Mouse (Mus musculus) thymus, postnatal 25 days (tissue): Measurements from ENCODE around the gene Tmem169.
A peak's percentile ranks its signal among the peaks of the same experiment; 100 is the strongest.

Experiments
- DNase-seq: peaks from one replicate; pipeline ENCODE4 v3.0.0; 2022

Tmem169 gene

DNA sequence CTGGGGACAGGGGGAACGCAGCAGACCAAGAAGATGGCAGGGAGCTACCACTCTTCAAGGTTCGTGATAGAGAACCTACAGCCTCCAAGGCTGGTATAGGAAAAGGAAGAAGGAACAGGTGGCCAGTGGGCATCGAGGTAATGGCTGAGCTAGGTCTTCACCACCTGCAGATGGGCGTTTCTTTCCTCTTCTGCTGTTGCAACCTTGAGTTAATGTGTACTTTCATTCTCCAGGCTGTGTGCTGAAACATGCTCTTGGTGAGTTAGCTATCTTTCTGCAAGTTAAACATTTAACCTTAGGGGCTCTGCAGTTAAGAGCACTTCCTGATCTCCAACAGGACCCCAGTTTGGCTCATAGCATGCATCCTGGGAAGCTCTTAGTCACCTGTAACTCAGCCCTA lies 3.7 kb downstream of the Tmem169 start:
- DNase-seq: no peak

DNA sequence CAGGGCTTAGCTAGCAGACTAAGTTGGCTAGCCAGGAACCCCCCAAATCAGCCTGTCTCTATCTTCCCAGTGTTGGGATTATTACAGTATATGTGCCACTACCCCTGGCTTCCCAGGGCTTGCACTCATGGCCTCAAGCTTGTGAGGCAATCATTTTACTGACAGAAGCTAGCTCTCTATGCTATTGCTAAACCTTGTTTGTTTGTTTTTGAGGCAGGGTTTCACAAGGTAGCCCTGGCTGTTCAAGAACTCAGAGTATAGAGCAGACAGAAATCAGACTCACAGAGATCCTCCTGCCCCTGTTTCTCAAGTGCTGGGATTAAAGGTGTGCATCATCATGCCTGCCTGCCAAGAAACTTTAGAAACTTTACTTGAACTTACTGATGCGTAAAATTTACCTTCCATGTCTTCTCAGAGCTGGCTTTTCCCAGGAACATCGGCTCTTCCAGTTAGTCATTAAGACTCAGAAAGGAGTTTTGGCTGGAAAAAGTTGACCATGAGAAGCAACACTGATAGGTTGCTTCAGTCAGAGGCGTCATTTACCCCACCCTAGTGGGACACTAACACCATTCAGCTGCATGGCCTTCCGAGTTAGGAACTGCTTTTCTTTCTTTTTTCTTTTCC lies 4.5 kb downstream of the Tmem169 start:
- no peak for DNase-seq

DNA sequence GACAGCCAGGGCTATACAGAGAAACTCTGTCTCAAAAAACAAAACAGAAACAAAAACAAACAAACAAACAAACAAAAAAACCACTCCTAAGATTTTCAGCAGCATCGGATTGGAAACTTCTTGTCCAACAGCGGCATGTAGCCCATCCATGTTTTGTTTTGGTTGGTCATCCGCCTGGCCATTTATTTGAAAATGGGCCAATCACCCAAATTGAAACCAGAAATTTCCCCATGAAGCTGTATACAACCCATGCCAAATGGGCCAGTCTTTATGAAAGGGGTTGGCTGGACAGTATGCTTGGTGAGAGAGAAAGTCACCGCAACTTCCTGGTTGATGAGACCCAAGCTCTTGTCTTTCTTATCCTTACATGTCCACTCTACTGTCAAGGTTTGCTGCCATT lies 6.7 kb downstream of the Tmem169 start:
- DNase-seq: no peak

DNA sequence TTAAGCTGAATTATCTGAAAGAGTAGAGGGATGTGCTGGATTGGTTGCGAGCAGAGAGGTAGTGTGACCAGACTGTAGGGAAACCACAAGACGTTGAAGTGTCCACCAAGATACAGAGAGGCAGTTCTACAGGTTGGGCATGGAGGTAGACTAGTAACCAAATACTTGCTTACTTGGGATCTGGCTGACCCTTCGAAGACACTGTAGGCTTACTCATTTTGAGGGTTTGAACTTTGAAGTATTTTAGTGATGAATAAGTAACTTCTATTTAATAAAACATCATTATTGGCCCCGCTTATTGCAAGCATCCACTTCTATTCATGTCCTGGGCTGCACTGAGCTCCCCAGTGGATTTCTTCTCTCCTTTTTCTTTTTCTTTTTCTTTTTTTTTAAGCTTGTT lies 7.3 kb downstream of the Tmem169 start:
- no peak for DNase-seq

DNA sequence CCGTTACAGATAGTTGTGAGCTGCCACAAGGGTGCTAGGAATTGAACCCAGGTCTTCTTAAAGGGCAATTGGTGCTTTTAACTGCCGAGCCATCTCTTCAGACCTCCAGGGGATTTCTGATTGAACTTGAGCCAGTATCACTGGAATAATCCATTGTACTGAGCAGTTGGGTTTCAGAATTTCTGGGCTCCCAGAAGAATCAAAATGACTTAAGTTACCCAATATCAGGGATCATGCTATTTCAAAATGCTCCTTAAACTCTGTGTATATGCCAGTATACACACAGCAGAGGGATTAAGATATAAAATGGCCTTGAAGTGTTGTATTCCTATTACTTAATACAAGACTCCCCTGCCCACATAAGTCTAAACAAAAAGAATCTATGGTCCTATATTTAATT lies 7.8 kb downstream of the Tmem169 start:
- DNase-seq: no peak

DNA sequence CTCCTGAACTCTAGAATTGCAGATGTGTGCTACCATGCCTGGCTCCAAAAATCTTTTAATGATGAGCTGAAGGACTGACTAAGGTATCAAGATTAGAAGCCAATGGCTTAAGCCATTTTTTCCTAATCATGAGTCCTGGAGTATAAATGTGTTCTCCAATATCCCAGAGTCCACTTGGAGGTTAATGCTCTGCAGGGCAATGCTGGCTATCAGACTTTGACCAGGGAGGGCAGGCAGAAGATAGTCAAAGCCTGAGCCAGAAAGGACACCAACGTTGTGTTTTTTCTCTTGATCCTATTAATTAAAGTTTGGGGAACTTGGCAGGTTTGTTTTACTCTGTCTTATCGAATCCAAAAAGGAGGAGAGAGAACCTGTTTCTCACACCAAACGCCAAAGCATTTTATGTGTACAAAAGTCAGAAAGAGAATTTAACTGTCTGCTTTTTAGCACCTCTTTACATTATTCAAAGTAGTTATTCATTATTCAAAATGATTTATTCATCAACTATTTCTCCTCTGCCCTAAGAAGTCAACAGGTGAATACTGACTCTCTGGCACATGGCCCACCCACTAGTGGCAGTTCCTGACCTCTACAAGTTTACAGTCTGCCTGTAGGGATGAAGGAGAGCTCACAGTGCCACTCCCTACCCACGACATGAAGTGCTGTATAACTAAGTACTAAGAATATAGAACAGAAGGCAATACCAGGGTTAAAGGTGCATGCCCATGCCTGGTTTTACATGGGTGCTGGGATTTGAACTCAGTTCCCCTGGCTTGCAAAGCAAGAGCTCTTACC lies 9.9 kb downstream of the Tmem169 start:
- DNase-seq: no peak

DNA sequence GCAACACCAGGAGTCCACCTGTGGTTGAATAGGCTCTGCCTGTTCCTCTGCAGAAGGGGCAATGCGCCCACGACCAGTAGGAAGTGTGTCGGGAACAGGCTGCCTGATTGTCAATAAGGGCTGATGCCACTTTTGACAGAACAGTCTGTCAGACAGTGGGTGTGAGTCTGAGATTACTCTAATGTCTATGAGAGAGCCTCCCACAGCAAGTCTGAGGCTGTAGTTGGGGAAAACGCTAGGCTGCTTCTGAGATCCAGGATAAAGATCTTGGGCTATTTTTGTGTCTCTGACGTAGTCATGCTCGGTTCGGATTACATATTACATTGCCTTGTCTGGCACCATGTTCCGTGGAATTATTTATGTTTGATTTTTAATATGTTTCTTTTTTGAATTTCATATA lies 11.6 kb downstream of the Tmem169 start:
- DNase-seq: no peak

DNA sequence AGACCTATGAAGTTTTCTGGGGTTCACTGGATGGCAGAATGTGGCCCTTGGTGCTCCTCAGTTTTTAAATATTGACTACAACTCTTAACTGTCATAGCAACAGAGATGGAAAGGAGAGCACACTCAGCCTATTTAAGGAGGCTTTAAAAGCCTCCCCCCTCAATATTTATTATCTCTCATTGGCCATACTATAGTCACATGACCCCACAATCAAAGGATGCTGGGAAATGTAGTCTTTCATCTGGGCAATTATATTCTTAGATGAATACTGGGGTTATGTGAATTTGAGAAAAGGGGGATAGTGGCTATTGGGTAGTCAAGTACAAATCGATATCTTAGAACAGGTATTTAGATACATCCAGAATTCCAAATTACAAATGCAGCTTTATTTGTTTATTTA lies 17.7 kb downstream of the Tmem169 start:
- no peak for DNase-seq

DNA sequence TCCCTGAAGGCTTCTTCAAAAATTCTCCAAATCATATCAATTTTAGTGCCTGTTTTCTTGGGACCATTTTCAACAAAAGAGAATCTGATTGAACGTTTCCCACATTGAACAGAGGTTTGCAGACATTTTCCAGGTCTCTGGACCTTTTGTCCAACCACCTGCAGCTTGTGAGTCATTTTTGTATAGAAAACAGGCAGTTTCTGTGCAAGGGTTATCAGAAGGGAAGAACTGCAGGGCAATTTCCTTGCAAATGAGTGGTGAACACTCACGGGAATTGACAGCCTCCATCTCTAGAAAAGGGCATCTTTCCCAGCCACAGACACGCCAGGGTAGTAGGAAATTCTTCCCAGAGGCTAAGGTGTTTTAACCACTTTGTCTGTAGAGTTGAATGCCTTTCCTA lies 22.1 kb downstream of the Tmem169 start:
- no peak for DNase-seq

DNA sequence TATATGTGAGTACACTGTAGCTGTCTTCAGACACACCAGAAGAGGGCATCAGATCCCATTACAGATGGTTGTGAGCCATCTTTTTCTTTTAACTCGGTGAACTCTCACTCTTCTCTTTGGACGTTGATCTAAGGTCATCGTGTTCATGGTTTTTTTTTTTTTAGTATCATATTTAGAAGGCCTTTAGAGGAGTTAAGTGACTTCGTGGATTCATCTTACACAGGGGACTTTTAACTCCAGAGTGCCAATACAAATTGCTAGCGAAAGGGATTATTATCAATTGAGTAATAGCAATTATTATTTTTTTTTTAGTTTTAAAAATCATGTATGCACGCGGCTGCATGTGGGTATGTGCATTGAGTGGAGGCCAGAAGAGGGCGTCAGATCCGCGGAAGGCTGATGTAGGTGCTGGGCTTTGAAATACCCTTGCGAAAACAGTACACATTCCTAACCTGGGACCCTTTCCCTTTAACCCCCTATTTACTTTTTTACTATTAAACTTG lies 22.6 kb downstream of the Tmem169 start:
- peak; percentile 54 for DNase-seq

DNA sequence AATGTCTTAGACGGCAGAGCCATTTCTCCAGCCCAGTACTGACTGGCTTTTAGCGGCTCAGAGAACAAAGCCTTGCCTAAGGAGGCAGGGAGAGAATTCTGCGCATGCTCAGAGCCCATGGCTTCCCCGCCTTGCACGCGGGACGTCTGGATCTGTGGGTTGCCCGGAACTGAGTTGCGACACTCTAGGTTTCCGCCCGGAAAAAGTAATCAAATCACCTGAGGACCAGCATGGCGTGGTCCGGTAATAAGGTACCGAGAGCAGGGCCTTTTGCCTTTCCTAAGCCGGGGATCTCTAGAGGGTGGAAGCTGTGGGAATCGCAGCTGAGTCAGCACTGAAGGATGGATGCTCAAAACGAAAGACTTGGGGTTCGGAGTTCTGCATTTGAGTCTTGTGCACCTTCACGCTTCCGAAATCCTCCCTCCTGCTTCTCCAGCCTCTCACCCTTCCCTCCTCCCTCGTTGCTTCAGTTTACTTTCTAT lies 23.2 kb downstream of the Tmem169 start, which contains the start of gene Xrcc5:
Gene Xrcc5 (plus strand): TSS at position 105 of the 482 bp plus-strand sequence.
- peak; percentile 91 for DNase-seq

DNA sequence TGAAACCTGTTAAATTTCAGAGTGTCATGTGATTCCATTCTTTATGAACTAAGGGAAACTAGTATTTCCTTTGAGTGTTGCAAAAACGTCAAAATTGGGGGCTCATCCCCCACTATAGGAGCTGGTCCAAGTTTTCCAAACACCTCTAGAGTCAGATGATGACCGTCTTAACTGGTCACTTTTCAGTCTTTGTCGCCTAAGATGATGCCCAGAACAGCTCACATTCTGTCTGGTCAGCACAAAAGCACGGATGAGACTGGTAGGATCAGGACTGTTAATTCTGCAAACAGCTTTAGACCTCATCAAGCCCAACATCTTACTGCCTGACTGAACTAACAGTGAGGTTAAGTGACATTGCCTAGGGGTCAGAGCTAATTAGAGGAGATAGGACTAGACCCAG lies 24.8 kb downstream of the Tmem169 start:
- DNase-seq: no peak

DNA sequence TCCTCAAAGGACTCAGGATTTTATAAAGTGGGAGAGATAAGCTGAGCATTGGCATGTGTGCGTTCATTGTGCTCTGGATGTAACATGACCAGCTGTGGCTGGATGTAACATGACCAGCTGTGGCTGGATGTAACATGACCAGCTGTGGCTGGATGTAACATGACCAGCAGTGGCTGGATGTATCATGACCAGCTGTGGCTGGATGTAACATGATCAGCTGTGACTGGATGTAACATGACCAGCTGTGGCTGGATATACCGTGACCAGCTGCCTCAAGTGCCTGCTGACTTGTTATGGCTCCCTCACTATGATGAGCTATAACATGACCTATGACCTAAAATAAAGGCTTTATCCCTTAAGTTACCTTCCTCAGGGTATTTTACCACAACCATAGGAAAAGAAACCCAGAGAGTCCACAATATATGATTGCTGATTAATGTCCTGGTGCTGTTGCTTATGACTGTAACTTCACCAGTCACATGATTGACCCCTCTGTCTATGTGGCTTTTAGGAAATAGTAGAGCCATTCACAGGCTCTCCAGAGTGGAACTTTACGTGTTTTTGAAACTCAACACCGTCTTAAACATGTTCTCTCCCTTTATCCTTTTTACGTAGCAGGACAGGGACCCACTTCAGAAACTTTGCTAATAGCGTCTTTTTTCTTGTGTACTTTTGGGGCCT lies 25.7 kb downstream of the Tmem169 start:
- DNase-seq: no peak

DNA sequence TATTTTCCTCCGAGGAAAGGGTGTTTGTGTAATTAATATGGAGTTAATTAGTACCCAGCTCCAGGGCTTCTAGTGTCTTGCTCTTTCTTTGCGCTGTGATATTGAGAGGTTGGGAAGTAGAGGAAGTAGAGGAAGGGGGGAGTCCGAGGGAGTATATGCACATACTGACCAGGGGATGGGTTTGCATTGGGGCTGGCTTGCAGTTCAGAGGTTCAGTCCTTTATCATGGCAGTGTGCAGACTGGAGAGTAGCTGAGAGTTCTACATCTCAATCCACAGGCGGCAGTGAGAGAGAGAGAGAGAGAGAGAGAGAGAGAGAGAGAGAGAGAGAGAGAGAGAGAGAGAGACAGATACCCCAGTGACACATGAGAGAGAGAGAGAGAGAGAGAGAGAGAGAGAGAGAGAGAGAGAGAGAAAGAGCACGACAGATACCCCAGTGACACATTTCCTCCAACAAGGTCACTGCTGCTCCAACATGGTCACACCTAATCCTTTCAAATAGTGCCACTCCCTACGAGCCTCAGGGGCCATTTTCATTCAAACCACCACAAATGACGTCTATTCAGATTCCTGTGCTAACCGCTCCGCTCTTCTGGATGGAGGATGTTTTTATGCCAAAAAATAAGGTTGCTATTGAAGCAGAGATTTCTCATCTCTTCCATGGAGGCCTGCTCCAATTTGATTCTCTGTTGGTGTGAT lies 28.7 kb downstream of the Tmem169 start:
- DNase-seq: no peak

DNA sequence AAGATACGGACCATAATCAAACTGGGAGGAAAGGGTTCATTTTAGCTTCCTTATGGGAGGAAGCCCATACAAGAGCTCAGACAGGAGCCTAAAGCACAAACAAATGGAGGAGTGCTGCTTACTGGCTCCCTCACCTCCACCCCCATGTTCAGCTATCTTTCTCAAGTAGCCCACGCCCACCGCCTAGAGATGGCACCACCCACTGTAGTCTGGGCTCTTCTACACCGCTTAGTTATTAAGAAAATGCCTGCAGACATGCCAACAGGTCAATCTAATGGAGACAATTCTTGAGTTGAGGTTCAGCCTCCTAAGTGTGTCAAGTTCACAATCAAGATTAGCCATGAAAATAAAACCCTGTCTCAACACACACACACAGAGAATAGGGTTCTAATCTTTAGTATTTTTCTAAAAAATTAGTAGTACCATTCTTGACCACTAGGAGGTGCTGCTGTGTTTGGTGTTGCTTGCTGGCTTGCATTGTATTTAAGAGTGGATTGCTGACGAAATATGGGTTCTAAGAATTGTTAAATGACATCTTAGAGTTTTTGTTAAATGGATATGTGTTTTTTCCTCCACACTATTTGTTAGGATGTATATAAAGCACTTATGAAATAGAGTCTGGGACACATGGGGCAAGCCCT lies 29.4 kb downstream of the Tmem169 start:
- no peak for DNase-seq

DNA sequence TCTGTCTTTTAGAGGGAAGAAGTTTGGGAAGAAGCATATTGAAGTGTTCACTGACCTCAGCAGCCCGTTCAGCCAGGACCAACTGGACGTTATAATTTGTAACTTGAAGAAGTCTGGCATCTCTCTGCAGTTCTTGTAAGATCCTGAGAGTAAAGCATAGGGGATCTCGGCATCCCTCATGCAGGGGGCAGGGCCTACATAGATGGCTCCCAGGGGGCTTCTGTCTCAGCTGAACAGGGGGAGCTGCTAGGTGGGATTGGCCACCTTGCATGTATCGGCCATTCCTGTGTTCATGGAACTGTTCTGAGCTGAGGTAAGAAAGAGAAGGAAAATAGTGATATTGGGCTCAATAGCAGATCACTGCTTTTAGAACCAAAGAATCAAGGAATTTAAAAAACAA lies 31.3 kb downstream of the Tmem169 start:
- DNase-seq: no peak

DNA sequence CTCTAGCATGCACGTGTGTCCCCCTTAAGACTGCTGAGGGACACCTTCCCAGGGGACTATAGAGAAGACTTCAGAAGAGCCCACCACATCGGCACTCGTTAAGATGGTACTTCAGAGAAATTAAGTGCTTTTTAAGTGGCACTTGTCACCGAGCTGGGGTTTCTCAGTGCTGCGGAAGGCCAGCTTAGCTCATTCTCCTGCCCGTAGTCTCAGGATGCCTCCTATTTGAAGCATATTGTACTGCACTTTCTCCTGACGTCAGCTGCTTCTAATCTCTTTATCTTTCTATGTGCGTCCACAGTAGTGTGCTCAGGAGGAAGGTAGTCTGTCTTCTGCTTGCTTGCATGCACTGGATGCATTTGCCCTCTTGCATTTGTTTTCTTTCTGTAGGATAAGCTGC lies 32.2 kb downstream of the Tmem169 start:
- no peak for DNase-seq

DNA sequence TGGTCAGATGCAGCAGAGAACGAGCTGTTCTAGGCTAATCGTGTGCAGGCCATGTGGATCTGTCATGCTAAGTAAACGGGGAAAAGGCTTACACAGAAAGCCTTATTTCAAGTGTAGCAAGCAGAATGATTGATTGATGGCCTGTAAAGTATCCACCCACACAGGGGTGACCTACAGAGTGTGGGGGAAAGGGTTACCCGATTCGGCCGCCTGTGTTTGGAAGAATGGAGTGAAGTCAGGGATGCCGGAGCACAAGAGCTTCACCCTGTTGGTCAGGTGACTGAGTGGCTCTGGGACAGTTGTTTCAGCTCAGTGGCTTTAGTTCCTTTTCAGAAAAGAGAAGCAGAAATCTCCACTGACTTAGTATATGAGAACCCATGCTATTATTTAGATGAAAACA lies 32.7 kb downstream of the Tmem169 start:
- no peak for DNase-seq

DNA sequence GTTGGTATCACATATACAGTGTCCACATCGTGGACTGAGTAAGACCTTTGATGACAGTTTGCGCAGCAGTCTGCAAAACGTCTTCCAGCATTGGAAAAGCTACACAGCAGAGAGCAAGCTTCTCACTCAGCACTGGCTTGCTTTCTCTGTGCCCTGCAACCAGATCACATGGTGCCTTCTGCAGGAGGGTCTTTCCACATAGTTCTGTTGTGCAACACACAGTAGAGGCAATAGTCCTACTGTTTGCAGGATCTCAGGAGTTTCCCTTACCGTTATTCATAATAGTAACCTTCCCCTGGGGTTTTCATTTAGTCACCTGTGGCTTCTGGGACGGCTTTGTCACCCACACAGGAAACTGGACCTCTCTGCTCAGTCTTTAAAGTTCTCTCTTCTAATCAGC lies 36.6 kb downstream of the Tmem169 start:
- no peak for DNase-seq

DNA sequence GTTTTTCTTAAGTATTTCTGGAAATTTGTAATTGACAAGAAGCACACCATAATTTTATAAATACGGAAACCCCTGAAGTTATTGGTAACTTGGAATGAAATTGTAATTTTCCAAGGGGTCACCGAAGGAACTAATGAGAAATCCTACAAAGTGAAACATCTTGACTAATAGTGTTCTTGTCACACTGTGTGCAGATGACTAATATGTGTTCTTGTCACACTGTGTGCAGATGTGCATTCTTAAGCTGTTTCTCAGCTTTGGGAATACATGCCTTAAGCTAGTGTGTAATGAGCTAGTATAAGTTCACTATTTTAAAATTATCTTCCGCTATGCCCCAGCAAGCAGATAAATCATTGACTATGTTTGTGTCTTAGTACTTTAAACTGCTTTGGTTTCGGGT lies 39.1 kb downstream of the Tmem169 start:
- DNase-seq: no peak

DNA sequence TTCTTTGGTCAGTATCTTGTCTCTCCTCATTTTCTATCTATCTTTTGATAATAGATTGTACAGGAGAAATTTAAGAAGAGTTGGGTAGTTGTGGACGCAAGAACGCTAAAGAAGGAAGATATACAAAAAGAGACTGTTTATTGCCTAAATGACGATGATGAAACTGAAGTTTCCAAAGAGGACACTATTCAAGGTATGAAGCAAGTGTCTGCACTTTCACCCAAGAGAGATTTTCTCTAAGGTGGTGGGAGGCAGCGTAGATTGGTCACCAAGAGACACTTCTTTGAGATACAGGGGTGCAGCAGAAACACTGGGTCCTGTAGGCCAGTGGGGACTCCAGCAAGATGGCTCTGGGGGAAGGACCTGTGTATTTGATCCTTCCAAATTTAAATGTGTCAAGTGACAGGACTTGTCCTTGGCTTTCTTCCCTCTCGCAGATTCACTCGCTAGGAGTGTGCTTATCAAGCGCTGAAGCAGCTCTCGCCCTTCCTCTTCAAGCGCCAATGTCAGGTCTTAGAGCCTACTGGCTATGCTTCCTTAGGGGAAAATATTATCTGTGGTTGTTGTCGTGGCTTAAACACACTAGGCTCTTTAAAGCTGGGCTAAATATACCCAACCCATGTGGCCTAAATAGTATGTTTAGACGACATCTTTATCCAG lies 42.1 kb downstream of the Tmem169 start:
- no peak for DNase-seq

DNA sequence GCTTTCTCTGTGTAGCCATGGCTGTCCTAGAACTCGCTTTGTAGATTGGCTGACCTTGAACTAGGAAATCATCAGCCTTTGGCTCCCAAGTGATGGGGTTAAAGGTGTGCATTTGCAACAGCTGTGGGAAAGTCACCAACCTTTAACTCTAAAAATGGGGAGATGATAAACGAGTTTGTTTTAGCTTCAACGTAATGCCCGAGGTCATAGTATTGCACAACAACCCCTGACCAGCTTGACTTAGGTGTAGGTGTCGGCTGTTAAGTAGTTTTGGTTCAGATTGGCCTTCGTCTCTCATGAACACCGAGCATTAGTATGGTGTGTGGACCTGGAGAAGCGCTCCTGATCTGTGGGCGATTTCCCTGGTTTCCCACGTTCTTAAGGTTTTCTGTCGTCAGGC lies 50.6 kb downstream of the Tmem169 start:
- DNase-seq: no peak
